Mouse (Mus musculus) C2C12 (cell line): Measurements from ENCODE around the gene Dnajc19.

Source experiments
- CEBPB ChIP-seq: IDR thresholded peaks from one replicate; pipeline ENCODE4 v1.6.1; 2011; ENCODE audit warnings: low read depth, mild to moderate bottlenecking, control low read depth, moderate library complexity
- CTCF ChIP-seq: IDR thresholded peaks from one replicate; pipeline ENCODE4 v1.5.1; 2011; ENCODE audit not compliant: control insufficient read depth, insufficient read depth, insufficient read length
- FOSL1 ChIP-seq: IDR thresholded peaks from one replicate; pipeline ENCODE4 v1.8.0; 2011; ENCODE audit warnings: mild to moderate bottlenecking, low read length; ENCODE audit not compliant: poor library complexity, insufficient read depth, severe bottlenecking

- TF ChIP-seq CTCF (no peak), FOSL1 (no peak), CEBPB (no peak)
Measured at GRCm38 (mm10) chr3:34072726-34073125, 8.4 kb downstream of the Dnajc19 start.
